Mouse (Mus musculus) gastrocnemius, postnatal 14 days (tissue): ENCODE measurements around the gene Rpf2. TPM values are rescaled to one million over a fixed set of nuclear protein-coding genes. Genes with fewer than 3 reads are reported as not detected.

Experiments used
- DNase-seq: peaks from one replicate; pipeline ENCODE4 v3.0.0; 2021; ENCODE audit warnings: mixed read lengths
- intact Hi-C: fragments of 180-260 bp; cut with DNase I; formaldehyde crosslinking; loops from one replicate; pipeline ENCODE4 v1.15.1; 2025; ENCODE audit warnings: low total_unique reads
- long read RNA-seq, 2 experiments: library from polyadenylated mRNA; stranded (forward); transcript quantifications; one replicate each; pipeline ENCODE4 v2.0.0; 2021
- total RNA-seq, 2 experiments: library from RNA; stranded (reverse); gene quantifications; 2 replicates each; pipeline ENCODE4 v1.2.3; 2021

The Rpf2 gene
- total RNA-seq, result 10 to 100 TPM; 16.2 to 19.2 TPM
- long read RNA-seq, experiment 1, transcript Rpf2-206 (10 exons, 1,296 nt), result major isoform, 6 of 8 reads
- long read RNA-seq, experiment 1, partial matches to known transcripts, result 0 of 8 reads
- long read RNA-seq, experiment 1, other reads (novel, unspliced or antisense), result 1 of 8 reads
- long read RNA-seq, experiment 2, transcript Rpf2-206 (10 exons, 1,296 nt), result major isoform, 6 of 7 reads
- long read RNA-seq, experiment 2, partial matches to known transcripts, result 0 of 7 reads
- long read RNA-seq, experiment 2, other reads (novel, unspliced or antisense), result 1 of 7 reads

DNA sequence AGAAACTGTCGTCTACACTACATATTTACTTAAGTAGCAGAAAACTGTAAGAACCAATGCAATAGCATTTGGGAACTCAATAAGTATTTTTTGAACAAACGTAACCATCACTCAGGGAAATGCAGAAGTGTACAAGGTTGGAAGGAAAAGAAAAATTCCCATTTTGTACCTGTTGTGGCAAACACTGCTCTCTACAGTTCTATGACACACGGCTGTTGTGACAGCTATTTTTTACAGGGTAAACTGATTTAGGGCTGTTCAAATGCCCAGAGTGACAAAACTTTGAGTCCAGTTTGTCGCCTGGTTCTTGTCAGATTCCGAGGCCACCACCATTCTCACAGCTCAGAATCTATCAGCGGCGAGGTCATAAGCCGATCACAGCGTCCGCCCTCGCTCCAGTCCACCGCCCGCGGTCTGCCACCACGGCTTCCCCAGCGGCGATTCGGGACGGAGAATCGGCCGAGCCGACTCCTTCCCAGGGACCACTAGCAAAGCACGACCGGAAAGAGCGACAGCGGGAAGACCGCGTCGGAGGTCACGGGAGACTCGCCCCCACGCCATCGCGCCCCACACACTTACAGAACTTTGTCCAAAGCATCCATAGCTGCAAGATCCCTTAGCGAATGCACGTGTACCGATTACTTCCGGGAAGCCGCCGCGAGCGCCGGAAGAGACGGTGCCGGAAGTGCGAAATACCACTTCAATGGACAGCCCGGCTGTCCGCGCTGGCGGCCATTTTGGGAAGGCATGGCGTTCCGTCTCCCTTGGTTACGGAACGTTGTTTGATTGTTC is at the start of gene Rpf2:
Rpf2 (minus strand) TSS at position 663 of the 792 bp plus-strand sequence.
- peak; percentile 79 for DNase-seq
- intact Hi-C loops, result no loop called here

DNA sequence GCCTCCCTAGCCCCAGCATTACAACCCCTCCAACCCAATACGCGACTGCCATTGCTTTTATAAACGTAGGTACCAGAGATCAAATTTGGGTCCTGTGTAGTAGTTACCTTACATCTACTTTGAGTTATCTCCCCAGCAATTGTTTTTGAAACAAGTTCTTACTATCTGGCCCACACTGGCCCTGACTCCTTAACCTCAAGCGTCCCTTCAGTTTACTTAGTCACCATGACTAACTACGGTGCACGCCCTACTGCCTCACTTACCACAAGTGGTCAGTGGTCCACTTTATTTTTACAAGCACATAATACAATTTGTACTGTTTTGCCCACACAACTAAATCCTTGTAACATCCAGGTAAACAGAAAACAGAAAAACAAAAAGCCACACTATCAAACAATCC is 45.8 kb upstream of the Rpf2 start:
- DNase-seq, result no peak
- intact Hi-C loops, result no loop called here

DNA sequence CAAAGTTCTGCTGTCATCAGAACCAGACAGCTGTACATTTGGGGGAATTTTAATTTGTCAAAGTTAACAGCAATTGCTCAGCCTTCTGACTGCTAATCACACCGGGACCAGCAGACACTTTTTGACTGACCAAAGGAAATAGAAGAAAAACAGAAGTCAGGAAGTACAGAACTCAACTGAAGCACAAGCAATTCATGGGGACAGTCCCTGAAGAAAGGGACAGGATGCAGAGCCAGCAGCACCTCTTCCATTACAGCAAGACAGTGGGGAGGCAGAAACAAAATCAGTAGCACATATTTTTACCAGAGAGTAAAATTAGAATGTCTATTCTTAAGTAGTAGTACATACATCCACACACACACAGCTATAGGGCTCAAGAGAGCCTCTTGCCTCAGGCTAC is 39.9 kb upstream of the Rpf2 start:
- no peak for DNase-seq
- intact Hi-C loops, result no loop called here

DNA sequence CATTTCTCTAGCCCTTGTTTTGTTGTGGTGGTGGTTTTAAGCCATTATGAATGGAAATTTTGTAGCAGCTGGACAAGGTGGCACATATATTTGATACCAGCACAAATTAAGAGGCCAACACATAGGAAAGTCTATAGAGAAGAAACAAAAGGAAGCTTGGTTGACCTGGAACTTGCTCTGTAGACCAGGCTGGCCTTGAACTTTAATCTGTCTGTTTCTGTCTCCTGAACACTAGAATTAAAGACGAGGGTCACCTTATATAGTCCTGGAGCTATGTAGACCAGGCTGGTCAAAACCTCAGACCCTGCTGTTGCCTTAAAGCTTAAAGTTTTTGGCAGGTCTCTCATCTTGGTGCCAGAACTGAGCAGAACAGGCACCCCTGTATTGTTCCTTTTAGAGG is 38.7 kb upstream of the Rpf2 start:
- DNase-seq, result no peak
- intact Hi-C loops, result no loop called here

DNA sequence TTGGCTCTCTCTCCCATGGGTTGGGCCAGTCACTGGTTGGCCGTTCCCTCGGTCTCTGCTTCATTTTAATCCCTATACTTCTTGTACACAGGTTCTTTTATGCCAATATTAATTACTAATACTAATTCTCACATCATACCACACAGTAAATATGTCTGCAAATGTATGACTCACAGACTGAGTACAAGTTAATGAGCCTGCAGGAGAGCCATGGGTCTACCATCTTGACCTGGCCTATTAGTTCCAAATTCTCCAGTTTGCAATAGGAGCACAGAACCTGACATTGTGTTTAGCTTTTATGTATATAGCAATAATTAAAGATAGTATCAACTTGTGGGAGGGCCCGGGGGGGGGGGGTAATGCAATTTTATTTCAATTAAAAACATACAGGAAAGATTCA is 38.2 kb upstream of the Rpf2 start:
- no peak for DNase-seq
- intact Hi-C loops, result no loop called here

DNA sequence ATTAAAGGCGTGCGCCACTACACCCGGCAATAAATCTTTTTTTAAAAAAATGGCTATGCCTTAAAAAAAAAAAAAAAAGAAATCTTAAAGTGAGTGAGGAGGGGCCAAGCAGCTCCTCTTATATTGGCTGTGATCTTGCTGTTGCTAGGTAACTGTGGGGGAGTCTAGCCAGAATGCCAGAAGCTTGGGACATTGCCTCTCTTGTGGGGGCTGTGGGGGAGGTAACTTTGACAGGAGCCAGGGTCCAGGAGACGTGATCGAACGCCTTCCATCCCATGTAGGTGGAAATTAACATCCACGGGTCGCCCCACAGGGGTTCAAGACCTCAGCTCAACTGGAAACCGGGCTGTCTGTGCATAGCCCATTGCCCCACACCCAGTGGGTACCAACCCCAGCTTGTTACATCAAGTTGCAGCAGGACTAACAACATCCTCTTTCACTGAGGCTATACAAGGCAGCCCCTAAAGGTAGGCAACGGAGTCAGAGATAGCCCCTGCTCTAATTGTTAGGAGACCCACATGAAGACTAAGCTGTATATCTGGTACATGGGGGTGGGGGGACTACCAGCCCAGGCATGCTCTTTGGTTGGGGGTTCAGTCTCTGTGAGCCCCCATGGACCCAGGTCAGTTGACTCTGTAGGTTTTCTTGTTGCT is 37.5 kb upstream of the Rpf2 start:
- intact Hi-C loops, result no loop called here
- no peak for DNase-seq

DNA sequence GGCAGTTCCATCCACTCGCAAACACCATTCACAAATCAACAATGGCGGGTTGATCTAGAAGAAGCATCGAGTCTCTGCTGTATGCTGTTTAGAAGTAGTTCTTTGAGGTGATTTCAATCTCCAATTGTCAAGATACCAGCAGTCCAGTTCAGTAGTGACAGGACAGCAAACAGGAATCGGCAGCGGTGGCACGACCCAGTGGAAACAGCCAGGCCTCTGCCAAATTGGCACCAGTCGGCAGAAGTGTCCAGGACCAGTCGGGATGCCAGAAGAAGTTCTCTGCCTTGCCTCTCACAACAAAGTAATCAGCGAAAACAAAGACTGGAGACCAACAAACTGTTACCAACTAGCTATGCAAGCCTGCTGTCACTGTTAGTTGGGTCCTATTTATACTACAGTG is 36.8 kb upstream of the Rpf2 start:
- DNase-seq, result no peak
- intact Hi-C loops, result no loop called here

DNA sequence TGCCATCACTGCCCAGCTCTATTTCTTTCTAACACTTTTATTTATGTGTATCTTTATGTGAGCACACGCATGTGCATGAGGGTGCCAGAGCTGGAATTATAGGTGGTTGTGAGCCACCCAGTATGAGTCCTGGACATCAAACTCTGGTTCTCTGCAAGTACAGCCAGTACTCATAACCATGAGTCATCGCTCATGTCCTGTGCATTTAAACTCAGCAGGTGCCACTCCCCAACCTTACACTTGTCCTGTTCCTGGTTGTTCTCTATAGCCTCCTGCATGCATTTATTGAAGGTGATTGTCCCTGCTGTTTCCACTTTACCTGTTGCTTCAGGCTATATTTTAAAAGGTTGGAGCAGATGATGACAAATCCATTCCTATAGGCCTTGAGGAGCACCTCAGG is 34.7 kb upstream of the Rpf2 start:
- intact Hi-C loops, result no loop called here
- no peak for DNase-seq

DNA sequence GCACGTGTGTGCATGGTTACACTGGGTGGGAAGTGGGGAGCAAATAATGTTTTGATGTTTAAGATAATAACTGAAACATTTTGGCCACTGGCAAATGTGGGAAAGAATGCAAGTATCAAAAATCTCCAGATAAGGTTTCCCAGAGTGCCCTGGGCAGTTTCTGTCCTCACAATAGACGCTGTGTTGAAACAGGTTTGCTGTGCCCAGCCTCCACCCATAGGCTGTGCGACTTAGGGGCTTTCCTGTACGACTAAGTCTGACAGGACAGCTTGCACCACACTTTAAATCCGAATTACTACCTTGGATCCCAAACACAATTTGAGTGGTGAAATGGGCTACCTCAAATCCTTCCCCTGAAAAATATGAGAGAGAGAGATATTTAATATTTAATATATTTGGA is 31.5 kb upstream of the Rpf2 start:
- intact Hi-C loops, result no loop called here
- no peak for DNase-seq

DNA sequence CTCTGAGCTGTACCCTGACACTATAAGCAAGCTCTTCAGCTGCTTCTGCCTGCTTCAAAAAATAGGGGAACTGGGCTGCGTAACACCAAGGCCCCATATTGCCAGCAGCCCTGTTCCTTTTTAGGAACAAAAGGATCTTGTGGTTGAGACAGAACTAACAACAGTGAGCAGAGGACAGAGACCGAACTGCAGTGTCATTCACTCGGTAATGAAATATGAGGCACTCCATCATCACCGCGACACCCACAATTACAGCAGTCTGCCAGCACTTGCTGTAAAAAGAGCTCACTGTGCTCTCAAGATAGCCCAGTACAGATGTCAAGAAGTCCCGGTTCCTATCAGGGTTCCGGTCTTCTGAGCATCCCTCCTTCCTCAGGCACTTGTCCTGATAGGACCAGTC is 29.2 kb upstream of the Rpf2 start:
- intact Hi-C loops, result no loop called here
- no peak for DNase-seq

DNA sequence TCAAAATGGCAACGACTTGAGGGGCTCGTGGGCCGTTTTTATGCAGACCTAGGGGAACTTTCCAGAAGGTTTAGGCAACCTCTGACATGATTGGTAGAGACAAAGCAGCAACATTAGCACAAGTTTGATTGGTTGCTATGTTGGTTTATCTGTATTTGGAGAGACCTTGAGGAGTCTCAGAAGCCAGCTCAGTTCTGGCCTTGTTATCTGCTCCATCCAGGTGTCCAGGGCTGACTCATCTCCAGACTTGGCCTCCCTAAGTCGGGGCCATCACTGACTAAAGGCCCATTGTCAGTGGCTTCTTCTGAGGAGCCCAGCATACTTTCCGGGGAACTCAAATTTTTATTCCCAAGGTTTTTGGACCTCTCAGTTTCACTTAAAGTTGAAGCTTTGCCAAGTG is 27.1 kb upstream of the Rpf2 start:
- no peak for DNase-seq
- intact Hi-C loops, result no loop called here

DNA sequence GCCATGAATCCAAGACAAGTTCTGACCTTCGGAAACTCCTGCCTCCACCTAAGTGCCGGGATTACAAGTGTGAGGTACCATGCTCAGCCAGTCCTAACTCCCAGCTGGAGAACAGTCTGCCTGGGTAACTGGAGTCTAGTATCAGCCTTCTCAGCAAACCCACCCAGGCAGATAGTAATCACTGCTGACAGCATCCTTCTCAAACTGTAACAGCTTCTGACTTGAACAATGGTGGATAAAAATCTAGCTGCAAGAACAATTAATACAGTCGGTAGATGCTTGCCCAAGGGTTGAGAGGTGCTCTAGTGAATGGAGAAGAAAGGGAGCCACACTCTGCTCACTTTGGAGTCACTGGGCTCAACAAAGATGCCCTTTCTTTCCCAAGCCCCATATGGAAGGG is 24.4 kb upstream of the Rpf2 start:
- intact Hi-C loops, result no loop called here
- DNase-seq, result no peak

DNA sequence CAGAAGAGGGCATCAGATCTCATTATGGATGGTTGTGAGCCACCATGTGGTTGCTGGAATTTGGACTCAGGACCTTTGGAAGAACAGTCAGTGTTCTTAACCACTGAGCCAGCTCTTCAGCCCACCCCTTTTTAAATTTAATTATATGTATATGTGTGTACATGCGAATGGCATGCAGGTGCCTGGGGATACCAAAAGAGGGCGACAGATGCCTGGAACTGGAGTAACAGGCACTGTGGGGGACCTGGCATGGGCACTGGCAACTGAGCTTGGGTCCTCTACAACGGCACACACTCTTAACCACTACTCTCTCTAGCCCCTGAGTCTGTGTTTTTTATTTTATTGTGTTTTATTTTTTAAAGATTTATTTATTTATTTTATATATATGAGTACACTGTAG is 18.1 kb upstream of the Rpf2 start:
- intact Hi-C loops, result no loop called here

DNA sequence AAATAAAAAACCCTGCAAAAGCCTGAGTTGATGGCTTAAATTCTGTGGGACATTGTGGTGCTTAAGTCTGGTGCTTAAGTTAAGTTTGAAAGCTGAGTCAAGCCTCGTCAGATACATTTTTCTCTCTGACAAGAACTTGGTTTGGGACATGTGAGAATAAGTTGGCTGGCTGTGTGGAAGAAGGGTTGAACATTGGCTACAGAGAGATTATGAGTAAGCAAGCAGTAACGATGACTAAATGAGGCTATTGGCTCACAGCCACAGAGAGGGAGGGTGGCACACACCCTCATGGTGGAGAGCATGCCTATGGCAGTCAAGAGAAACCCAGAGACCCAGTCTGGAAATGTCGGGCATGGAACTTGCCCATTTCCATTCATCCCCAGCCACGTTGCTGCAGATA is 16.9 kb upstream of the Rpf2 start:
- no peak for DNase-seq
- intact Hi-C loops, result no loop called here

More for the DNA sequence above, 18.1 kb upstream of the Rpf2 start:
- no peak for DNase-seq

DNA sequence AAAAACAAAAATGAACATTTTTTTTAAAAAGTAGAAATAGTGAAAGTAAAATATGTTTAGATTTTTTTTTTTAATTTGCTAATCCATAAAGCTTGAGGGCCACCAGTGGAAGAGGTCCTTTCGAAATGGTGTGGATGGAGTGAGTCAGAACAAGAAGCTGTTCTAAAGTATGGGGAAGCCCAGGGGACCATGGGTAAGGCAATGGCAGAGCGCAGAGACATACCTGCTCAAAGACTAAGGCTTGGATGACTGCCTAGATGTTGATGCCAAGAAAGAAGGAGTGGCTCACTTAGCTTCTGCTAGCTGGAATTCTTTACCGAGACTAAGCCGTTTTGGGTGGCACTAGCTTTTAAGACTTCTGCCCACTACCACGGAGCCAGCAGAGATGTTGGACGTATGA is 15.4 kb upstream of the Rpf2 start:
- intact Hi-C loops, result no loop called here
- no peak for DNase-seq

DNA sequence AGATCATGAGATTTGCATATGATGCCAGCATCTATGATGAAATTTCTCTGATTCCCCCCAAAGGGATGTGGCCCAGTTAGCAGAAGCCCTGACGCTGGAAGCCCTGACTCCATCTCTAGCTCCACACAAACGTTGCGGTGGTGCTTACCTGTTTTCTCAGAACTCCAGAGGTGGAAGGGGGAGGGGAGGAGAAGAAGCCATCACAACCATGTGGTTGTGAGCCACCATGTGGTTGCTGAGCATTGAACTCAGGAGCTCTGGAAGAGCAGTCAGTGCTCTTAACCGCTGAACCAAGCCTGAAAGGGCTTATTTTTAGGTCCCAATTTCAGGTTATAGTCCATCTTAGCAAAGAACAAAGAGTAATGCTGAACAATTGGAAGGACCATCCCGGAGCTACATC is 13.5 kb upstream of the Rpf2 start:
- no peak for DNase-seq
- intact Hi-C loops, result loop anchor here (2.0 kb wide), 1 partner anchor 264 kb away; no protein-coding TSS in a partner anchor

DNA sequence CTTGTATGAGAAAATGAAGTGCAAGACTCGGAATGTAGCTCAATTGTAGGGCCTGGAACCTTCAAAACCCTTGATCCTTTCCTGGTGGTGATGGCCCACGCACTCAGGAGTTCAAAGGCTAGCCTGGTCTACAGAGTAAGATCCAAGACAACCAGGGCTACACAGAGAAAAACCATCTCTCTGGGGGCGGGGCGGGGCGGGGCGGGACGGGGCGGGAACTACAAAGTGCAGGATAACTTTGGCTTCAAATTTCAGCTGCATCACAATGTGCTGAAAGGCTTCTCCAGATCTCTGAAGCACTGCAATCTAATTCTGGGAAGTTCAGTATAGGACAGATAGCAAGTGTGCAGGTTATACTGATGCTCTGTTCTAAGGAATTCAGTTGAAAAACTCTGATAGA is 12.7 kb upstream of the Rpf2 start:
- no peak for DNase-seq
- intact Hi-C loops, result no loop called here

DNA sequence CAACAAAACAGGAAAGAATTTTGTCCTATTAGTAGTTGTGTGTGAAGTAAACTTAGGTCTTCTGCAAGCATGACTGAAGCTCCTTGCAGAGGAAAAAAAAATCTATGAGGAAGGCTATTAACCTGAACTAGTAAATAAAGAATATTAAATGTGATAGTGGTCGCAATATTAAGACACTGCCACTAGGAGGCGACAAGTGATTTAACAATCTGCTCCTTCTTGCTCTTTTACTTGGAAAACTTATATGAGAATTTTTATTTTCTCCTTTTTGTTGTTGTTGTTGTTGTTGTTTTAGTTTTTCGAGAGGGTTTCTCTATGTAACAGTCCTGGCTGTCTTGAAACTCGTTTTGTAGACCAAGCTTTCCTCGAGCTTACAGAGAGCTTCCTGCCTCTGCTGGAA is 12.1 kb upstream of the Rpf2 start:
- intact Hi-C loops, result no loop called here
- no peak for DNase-seq

DNA sequence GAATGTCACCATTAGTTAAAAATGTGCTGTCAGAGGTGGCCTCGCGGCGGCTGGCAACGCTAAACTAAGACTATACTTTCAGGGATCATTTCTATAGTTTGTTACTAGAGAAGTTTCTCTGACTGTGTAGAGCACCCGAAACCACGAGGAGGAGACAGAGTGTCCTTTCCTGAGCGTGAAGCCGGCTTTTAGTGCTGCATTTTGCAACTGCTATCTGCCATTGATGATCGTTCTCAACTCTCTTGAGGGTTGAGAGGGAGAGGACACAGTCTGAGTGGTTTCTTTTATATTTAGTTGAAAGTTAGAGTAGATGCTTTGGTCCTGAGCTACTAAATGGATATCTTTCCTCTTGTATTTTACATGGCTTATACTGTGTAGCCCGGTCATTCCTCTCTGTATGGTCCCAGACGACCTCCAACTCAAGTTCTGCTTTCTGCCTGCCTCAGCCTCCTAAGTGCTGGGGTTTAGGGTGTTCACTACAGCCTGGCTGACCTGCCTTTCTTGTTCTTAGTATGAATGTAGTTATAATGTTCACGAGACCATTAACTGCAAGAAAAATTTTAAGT is 11.6 kb upstream of the Rpf2 start:
- peak; percentile 56 for DNase-seq
- intact Hi-C loops, result no loop called here

DNA sequence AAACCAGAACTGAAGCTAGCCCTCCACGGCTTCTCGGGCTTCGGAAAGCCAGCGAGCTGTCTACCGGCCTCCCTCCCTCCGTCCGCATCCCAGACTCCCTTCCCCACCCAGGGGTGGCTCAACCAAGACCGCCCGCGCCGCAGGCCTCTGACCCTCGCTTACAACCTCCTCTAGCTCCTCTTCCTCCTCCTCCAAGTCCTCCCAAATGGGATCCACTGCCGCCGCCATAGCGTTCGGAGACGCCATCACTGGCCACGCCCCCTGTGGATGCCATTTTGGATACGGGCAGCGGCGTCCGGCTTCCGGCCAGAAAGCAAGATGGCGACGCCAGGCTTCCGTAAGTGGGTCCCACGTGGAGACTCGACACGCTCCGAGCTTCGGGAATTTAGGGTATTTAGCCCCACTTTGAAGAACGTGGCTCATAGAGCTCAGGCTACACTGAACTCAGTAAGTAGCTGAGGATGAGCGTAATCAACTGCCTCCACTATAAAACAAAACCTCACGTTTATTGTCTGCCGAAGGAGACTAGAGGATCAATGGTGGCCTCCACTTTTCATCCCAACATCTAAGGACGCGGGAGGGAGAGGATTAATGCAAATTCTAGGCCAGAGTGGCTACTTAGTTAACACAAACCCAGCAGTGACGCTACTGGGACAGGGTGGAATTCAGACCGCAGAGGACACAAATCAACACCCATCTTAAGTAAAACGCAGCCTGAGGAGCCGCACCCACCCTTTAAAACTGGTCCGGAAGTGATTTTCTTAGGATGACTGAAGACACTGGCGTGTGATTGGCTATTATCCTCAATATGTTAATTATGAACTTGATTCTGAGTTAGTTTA is 10.8 kb upstream of the Rpf2 start, which contains the start of gene Gtf3c6:
Gtf3c6 (minus strand) TSS at position 695 of the 842 bp plus-strand sequence.
- DNase-seq, result peak; percentile 94
- intact Hi-C loops, result no loop called here
